Mouse (Mus musculus) subcutaneous adipose tissue, adult 2 months (tissue): Measurements from ENCODE around the gene Msh2. TPM values are rescaled to one million over a fixed set of nuclear protein-coding genes. Genes with fewer than 3 reads are reported as not detected.

Experiments used
- polyA plus RNA-seq: library from polyadenylated mRNA; depleted of rRNA; stranded (reverse); fragments of >200 nt; gene quantifications from 2 replicates; pipeline ENCODE4 v1.2.3, GENCODE M21; 2012; ENCODE audit warnings: low replicate concordance; rRNA removed

Msh2 gene
- 5.1 and 8.4 TPM in 2 replicates for polyA plus RNA-seq

GRCm38 (mm10) chr17:87671890-87672660 lies at the start of gene Msh2:
Gene Msh2 (plus strand): TSS chr17:87672330.

Other genes starting within 250 kb of the Msh2 start
- not detected in 2 replicates for gene Stpg4, start 244.6 kb upstream of the Msh2 start, polyA plus RNA-seq
- gene Calm2, start 225.4 kb upstream of the Msh2 start, polyA plus RNA-seq, result 43.2 and 77.2 TPM in 2 replicates
- 0.26 and 57.1 TPM in 2 replicates for gene Epcam, start 36.4 kb upstream of the Msh2 start, polyA plus RNA-seq
- 0.10 TPM in 1 of 2 replicates, not detected in the other for gene Kcnk12, start 125.7 kb downstream of the Msh2 start, polyA plus RNA-seq
- not detected in 2 replicates for gene Rpl36-ps4, start 248.6 kb downstream of the Msh2 start, polyA plus RNA-seq